Mouse (Mus musculus) heart, postnatal 4 days (tissue): ENCODE measurements around the gene Klrb1f. TPM values are rescaled to one million over a fixed set of nuclear protein-coding genes. Genes with fewer than 3 reads are reported as not detected.
"Not testable (repeated sequence)": the region's sequence is repeated elsewhere in the genome, so short reads cannot be mapped to it uniquely, and the experiment has no call there.

Experiments
- DNase-seq: peaks from one replicate; pipeline ENCODE4 v3.0.0; 2021
- total RNA-seq, 2 experiments: library from RNA; stranded (reverse); gene quantifications; 2 replicates each; pipeline ENCODE4 v1.2.3; 2021

Klrb1f gene
- not detected for total RNA-seq

- no peak for DNase-seq
These were observed at the start of gene Klrb1f for GRCm38 (mm10) chr6:129045601-129046000. TSS of gene Klrb1f (plus strand) at chr6:129045901.

GRCm38 (mm10) chr6:128996054-128996767 lies 49.5 kb upstream of the Klrb1f start:
- DNase-seq: no peak

GRCm38 (mm10) chr6:128996768-128997442 lies 48.8 kb upstream of the Klrb1f start:
- no peak for DNase-seq

- no peak for DNase-seq
These were observed 44.3 kb upstream of the Klrb1f start for GRCm38 (mm10) chr6:129001392-129001791.

GRCm38 (mm10) chr6:129008552-129008951 lies 37.1 kb upstream of the Klrb1f start:
- DNase-seq: no peak

- DNase-seq: not testable (repeated sequence)
These were observed 35.7 kb upstream of the Klrb1f start for GRCm38 (mm10) chr6:129009846-129010504.

GRCm38 (mm10) chr6:129010505-129010873 lies 35.2 kb upstream of the Klrb1f start:
- no peak for DNase-seq

- not testable (repeated sequence) for DNase-seq
These were observed 33.7 kb upstream of the Klrb1f start for GRCm38 (mm10) chr6:129012012-129012411.

GRCm38 (mm10) chr6:129012966-129013365 lies 32.7 kb upstream of the Klrb1f start:
- DNase-seq: no peak

GRCm38 (mm10) chr6:129013762-129014276 lies 31.9 kb upstream of the Klrb1f start:
- DNase-seq: no peak

- no peak for DNase-seq
These were observed 31.3 kb upstream of the Klrb1f start for GRCm38 (mm10) chr6:129014399-129014798.

GRCm38 (mm10) chr6:129027451-129028248 lies 18.1 kb upstream of the Klrb1f start:
- DNase-seq: no peak

GRCm38 (mm10) chr6:129030175-129030824 lies 15.4 kb upstream of the Klrb1f start:
- no peak for DNase-seq

GRCm38 (mm10) chr6:129030964-129031363 lies 14.7 kb upstream of the Klrb1f start:
- DNase-seq: no peak

GRCm38 (mm10) chr6:129033397-129033796 lies 12.3 kb upstream of the Klrb1f start:
- DNase-seq: no peak

GRCm38 (mm10) chr6:129035017-129035416 lies 10.7 kb upstream of the Klrb1f start:
- no peak for DNase-seq

GRCm38 (mm10) chr6:129036326-129036725 lies 9.4 kb upstream of the Klrb1f start:
- DNase-seq: no peak

GRCm38 (mm10) chr6:129036890-129037463 lies 8.7 kb upstream of the Klrb1f start:
- no peak for DNase-seq

GRCm38 (mm10) chr6:129041470-129041869 lies 4.2 kb upstream of the Klrb1f start:
- no peak for DNase-seq

- DNase-seq: no peak
These were observed 3.2 kb upstream of the Klrb1f start for GRCm38 (mm10) chr6:129042470-129042869.

GRCm38 (mm10) chr6:129048381-129048780 lies 2.7 kb downstream of the Klrb1f start:
- no peak for DNase-seq
